Mouse (Mus musculus) CD8-positive naive resting alpha-beta T cell, adult 2 months (primary cell): ENCODE data around the gene Trappc13.

Source experiments
- DNase-seq, 2 experiments: peaks; one replicate each; pipeline ENCODE4 v3.0.0; 2022; ENCODE audit warnings: low read depth in 2 of 2, low spot score in 2 of 2

Gene Trappc13

GRCm38 (mm10) chr13:104122078-104122840, 56.0 kb downstream of the Trappc13 start:
- DNase-seq, result no peak

- DNase-seq, result no peak
Observed at GRCm38 (mm10) chr13:104114827-104115226, 63.4 kb downstream of the Trappc13 start.

DNA sequence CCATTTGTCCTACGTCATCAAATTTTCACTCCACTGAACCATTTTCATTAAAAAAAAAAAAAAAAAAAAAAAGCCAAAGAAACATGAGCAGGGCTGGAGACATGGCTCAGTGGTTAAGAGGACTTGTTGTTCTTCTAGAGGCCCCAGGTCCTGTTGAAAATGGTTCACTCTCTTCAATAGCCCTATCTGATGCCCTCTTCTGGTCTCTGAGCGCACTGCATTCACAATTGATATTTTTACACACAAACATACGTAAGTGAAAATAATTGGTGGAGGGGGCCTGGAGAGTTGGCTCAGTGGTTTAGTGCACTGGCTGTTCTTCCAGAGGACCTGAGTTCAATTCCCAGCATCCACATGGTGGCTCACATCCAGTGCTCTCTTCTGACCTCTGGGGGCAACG, 64.5 kb downstream of the Trappc13 start:
- DNase-seq, result no peak

- DNase-seq, result peak in 1 of 2 experiments; percentile 11
Observed at GRCm38 (mm10) chr13:104112266-104112900, 65.9 kb downstream of the Trappc13 start.

DNA sequence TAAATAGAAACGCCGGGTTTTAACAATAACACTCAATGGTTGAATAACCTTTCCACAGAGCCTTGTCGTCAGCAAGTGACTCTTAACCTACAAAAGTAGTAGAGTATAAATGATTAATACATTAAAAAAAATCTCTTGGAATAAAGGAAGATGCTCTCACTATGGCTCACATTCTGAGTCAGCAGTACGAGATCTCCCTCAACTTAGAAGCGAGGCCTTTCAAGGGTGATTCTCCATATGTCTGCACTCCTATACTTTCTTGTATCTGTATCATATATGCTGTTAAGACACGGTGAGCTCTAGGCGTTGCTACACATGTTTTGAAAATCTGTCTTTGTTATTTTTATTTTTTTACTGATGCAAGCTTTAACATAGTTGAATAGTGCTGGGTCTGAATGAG, 67.7 kb downstream of the Trappc13 start:
- DNase-seq, result no peak

- peak in 1 of 2 experiments; percentile 4 for DNase-seq
Observed at GRCm38 (mm10) chr13:104109816-104110521, 68.3 kb downstream of the Trappc13 start.

DNA sequence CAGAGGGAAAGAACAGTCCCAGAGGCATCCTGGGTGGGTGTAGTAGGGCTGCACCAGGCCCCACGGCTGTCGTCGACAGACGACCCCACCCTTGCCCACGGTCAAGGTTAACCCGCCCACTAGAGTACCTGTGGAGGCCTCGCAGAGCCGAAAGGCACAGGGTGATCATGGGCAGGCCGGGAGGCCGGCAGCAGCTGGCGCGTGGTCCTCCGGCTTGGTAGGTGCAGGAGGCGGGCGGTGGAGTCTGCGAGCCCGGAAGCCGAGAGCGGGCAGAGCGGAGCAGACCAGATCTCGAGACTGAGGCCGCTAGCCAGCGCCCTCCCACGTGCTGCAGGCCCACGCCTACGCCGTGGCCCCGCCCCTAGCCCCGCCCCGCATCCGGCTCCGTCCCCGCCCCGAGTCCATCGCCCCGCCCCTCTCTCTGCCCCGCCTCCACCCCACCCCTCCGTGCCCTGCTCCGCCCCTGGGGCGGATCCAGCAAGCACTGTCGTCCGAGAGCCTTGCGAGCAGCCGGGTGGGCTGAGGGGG, 68.9 kb downstream of the Trappc13 start, which contains the start of the genes Nln and Sgtb:
TSS of gene Nln (minus strand) at position 327 of the 528 bp plus-strand sequence.
TSS of gene Sgtb (plus strand) at position 454 of the 528 bp plus-strand sequence.
- DNase-seq, result peak; percentile 56 to 65

- no peak for DNase-seq
Observed at GRCm38 (mm10) chr13:104108651-104109287, 69.5 kb downstream of the Trappc13 start.

- no peak for DNase-seq
Observed at GRCm38 (mm10) chr13:104101606-104102235, 76.5 kb downstream of the Trappc13 start.

DNA sequence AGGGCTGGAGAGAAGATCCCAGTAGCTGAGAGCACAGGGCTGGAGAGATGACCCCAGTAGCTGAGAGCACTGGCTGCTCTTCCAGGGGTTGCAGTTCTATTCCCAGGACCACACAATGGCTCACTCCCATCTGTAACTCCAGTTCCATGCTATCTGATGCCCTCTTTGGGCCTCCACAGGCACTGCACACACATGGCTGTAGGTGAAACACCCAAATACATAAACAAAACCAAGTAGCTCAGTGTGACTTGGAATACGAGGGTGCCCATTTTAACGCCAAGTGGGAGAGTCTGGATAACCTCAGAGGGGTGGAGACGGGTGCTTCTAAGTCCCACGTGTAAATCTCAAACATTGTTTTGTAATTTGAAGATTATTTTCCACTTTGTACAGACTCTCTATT, 77.9 kb downstream of the Trappc13 start:
- DNase-seq, result no peak

GRCm38 (mm10) chr13:104097190-104097589, 81.1 kb downstream of the Trappc13 start:
- DNase-seq, result no peak

DNA sequence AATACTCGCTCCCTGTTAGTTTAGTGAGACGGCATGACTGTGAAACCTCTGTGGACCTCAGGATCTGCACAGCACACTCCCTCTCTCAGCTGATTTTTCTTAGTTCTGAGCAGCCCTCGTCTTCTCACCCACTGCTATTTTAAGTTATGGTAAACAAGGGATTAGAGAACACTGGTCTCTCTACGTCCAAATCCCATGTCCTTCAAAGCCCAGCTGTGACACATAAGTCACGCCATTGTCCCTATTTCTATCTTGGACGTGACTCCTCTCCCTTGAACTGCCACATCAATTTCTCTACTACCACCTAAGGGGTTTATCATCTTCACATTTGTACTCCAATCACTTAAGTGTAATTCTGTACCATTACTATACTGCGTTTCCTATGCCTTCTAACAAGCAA, 82.3 kb downstream of the Trappc13 start:
- no peak for DNase-seq

- DNase-seq, result no peak
Observed at GRCm38 (mm10) chr13:104094531-104095385, 83.5 kb downstream of the Trappc13 start.
